Mouse (Mus musculus): ENCODE results near the gene Zfp804b. TPM values are rescaled to one million over a fixed set of nuclear protein-coding genes. Genes with fewer than 3 reads are reported as not detected.

Zfp804b gene
- polyA plus RNA-seq, 1 experiment from 2014 or later, result 0.29 TPM

Other genes with a start within 250 kb of the Zfp804b start
- gene Tex47, start 40.6 kb downstream of the Zfp804b start, polyA plus RNA-seq (2016; fragmentation: Nextera tagmentation; extraction: Ambion mirVana), result 0.15 TPM in 1 of 2 replicates, not detected in the other

Measured in embryonic facial prominence, embryonic 12.5 days (tissue).